Mouse (Mus musculus): ENCODE data around the gene Gpc6. TPM values are rescaled to one million over a fixed set of nuclear protein-coding genes. Genes with fewer than 3 reads are reported as not detected.

Gene Gpc6
- total RNA-seq, 2 experiments from 2014 or later: 15.6 to 18.9 TPM

DNA sequence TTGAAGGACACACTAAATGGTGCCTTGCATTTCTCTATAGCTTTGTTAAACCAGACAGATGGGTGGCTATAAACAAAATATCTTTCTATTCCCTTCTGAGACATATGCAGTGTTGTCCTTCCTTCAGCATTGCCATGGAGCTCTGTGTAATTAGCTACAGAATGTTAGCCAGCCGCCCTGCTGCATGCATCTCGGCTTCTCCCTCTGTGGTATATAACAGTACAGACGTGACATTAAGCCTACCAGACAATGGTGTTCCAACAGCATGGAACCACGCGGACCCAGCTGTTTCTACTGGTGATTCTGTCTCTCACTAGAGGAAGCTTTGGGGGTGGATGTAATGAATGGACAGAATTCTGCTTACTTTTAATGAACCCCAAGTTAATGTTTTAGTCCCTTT lies 115.9 kb downstream of the Gpc6 start:
- intact Hi-C loops (cut with DNase I): no loop called here
- peak; percentile 6 to 49 for DNase-seq (ENCODE audit: low spot score in 2 of 2)

DNA sequence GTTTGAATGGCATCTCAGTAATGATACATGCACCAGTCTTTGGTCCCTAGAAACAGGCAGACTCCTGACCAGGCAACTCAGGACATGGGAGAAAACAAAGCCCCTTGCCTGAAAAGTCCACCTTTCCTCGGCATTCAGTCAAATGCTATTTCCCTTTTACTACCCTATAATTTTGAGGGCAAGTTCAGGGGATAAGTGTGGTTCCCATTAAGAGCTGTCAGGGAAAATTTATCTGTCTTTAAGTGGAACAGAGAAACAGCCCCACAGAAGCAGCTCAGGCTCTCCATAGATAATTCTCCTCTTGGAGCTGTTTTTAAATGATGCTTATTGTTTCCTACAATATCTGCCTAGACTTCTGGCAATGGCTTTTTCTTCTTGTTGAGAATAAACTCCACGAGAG lies 123.8 kb downstream of the Gpc6 start:
- intact Hi-C loops (cut with DNase I): no loop called here
- no peak for DNase-seq (ENCODE audit: low spot score in 2 of 2)

DNA sequence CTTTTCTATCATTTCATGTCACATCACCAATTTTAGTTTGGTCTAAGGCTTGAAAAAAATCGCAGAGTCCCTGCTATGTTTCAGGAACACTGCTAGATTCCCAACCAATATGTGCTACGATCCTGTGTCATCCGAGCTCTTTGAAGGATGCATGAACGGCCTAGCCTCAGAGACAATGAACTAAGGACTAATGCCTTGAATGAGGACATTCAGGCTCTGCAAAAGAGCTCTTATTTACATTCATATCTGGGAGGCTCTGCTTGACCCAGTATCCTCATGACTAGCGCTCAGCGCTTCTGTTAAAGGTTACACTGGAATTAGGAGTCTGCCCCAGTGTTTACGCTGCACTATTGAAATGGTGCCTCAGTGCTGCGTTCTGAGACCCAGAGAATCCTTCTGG lies 125.8 kb downstream of the Gpc6 start:
- DNase-seq (ENCODE audit: low spot score in 2 of 2): no peak
- intact Hi-C loops (cut with DNase I): no loop called here

DNA sequence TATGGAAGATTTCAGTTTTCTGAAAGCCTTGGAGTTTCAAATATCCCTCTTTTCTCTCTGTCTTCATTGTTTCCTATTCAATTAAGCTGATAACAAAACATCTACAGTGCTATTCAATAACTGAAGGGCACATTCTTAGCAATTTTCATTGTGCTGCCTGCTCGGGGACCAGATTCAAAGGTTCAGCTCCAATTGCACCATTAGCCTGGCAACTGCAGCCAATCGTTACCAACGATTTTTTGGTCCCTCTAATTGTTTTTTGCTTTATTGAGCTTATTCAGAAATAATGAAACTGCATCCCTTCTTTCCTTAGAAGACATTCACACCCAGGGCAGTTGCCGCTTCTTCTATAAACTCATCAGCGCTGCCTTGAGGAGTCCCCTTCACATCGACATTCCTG lies 128.2 kb downstream of the Gpc6 start:
- intact Hi-C loops (cut with DNase I): no loop called here
- no peak for DNase-seq (ENCODE audit: low spot score in 2 of 2)

DNA sequence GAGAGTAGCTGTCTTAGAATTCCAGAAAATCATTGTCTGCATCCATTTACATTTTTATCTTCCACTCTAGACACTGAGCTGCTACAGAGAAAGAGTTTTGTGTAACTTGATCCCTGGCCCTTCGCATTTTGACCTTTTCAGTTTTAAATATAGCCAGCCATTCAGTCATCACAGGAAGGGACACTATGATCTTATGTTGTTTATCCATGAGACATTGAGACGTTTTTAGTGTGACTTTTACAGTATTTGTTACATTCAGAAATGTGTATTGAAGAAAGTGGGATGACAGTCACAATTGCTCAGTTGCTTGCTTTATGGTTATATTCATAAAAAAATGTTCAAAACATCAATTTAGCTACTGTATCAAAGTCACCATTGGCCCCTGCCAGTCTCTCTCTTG lies 130.0 kb downstream of the Gpc6 start:
- intact Hi-C loops (cut with DNase I): no loop called here
- no peak for DNase-seq (ENCODE audit: low spot score in 2 of 2)

DNA sequence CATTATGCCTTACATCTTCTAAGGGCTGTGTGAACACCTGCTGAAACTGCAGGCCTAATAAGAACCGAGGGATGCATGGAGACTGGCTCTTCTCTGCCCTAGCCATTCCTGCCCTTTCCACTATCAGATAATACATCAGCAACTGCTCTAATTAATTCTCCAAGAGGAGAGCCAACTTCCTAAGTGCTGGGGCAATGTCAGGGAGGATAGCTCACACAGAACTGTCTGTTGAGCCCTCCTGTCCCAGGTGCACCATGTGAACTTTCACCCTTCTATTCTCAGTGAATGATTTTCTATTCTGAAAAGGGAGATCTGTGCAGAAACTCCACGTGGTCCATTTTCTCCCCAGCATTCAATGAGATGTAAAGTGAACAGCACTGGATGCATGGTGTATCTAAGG lies 136.0 kb downstream of the Gpc6 start:
- DNase-seq (ENCODE audit: low spot score in 2 of 2): no peak
- intact Hi-C loops (cut with DNase I): no loop called here

DNA sequence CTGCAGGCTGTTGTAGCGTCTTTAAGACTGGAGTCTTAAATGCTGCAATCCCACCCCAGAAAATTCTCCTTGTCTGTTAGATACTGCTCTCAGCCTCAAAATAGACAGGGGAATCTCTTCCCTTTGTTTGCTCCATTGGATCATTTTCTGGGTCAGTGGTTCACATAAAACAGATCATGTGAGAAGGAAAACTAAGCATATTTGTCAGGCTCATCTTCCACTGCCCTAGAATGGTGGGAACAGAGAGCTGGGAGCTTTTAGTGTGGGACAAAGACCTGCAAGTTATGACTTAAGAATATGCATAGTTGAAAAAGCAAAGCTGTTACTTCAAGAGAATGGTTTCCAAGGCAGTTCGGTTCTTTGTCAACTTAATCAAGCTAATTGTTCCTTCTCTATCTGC lies 136.4 kb downstream of the Gpc6 start:
- intact Hi-C loops (cut with DNase I): no loop called here

DNA sequence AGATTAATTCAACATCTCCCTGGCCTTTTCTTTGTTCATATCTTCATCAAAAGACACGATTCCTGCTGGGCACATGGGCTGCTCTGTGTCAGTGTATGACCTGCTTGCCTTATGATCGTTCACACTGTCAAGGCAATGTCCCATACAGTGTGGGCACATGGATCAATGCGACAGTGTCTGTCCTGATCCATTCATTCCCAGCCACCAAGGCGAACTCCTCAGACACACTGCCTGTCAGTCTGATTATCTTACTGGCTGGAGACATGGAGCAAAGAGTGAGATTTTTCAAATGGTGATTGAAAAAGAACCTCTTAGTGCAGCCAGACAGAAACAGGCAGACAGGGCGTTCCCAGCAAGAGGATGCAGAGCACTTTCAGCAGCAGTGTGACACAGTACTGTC lies 143.1 kb downstream of the Gpc6 start:
- intact Hi-C loops (cut with DNase I): no loop called here
- DNase-seq (ENCODE audit: low spot score in 2 of 2): no peak

More for the DNA sequence above, 136.4 kb downstream of the Gpc6 start:
- DNase-seq (ENCODE audit: low spot score in 2 of 2): no peak

DNA sequence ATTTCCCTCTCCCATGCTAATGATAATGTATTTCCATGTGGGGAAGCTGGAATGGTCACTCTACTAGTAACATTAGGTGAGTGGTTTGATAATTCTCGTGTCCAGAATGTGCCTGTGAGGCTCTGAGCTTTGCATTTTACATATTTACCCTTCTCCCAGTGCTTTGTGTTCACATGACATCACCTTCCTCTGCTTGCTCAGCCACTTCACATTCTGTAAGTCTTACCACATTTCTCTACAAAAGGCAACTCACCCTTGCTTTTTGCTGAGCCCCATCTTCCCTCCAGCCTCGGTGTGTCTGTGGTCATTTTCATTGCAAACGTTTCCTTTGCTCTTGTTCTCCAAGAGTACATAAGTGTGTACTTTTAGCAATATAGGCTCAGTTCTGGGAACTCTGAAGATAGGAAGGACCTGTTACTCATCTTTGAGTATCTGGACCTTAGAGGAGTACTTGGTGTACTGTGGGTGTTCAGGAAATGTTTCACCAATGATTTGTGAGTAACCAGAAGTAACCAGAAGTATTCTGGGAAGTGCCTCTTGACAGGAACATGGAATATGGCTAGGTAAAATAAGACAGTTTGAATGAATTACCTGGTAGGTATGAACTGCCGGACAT lies 145.5 kb downstream of the Gpc6 start:
- intact Hi-C loops (cut with DNase I): no loop called here
- no peak for DNase-seq (ENCODE audit: low spot score in 2 of 2)

DNA sequence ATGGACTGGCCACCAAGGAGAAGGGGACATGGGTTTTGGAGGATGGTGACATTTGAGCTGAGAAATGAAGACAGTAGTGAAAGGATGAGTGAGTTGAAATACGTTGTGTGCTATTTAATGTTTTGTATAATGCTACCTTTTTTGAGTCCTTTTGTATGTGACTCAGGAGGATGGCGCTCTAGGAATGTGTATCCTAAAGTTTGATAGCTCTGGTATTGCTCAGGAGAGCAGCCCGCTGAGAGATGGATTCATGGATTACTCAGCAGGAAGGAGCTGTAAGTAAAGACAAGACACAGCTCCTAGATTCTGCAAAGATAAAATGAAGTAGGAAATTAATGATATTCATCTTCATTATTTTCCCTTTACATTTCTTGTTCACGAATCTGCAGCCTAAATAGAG lies 168.5 kb downstream of the Gpc6 start:
- intact Hi-C loops (cut with DNase I): no loop called here
- DNase-seq (ENCODE audit: low spot score in 2 of 2): no peak

DNA sequence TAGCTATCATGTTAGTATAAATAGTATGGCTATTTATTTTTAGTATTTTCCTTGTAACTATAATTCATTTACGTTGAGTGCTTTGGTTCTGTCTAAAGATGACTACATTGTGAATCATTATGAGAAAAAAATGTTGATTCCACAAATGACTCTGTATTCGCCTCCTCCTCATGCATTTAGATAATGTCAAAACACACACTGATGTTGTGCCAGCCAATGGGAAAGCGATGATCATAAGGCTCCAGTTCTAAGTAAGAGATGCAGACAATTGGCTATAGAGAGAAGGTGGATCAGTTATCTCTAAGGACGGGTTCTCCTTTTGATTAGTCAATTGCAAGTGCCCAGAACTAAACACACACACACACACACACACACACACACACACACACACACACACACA lies 181.8 kb downstream of the Gpc6 start:
- DNase-seq (ENCODE audit: low spot score in 2 of 2): peak; percentile 9 to 64
- intact Hi-C loops (cut with DNase I): loop anchor here (10.0 kb wide), 1 partner anchor 828 kb away; no protein-coding TSS in a partner anchor

DNA sequence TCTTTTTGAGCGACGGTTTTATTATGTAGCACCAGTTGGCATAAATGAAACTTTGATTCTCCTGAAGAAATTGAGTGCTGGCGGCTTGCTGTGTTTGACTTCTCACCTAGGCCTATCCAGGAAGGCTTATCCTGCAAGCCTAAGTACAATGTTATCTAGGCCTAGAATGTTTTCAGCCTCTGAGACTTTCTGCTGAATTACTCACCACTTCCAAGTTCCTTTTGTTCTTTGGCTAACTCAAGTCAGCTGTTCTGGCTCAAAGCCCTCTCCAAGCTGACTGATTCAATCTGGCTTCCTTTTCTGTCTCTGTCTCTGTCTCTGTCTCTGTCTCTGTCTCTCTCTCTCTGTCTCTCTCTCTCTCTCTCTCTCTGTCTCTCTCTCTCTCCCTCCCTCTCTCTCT lies 188.0 kb downstream of the Gpc6 start:
- DNase-seq (ENCODE audit: low spot score in 2 of 2): no peak
- intact Hi-C loops (cut with DNase I): no loop called here

DNA sequence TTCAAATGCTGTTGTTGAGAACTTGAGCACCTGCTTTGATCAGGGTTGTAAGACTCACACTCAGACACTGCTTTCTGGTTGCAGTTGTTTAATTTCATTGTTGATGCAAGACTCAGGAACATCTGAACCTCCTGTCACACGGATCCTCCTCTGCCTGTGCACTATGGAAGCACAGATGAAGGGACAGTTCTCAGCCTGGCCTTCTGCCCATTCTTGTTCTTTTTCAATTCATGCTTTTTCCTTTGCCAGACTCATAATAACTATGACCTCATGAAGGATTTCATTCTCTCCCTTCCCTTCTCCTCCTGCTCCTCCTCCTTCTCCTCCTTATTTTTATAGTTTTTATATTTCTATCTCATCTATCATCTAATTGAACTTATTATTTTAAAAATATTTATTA lies 196.9 kb downstream of the Gpc6 start:
- intact Hi-C loops (cut with DNase I): no loop called here
- DNase-seq (ENCODE audit: low spot score in 2 of 2): no peak

DNA sequence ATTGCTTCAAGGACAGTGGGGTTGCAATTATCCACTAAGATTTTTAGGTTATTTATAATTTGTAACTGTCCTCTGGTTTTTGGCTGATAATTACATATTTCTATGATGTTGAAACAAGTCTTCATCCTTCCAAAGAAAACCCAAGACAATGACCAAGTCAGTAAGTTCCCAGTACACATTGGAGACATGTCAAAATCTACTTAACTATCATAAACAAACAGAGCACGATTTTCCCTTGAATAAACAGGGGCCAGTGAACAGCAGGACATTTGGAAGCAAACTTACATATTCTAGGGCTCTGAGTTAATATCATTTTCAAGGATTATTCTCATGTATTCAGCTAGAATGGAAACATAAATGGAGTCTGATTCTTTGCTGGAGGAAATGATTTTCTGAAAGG lies 205.2 kb downstream of the Gpc6 start:
- intact Hi-C loops (cut with DNase I): no loop called here

DNA sequence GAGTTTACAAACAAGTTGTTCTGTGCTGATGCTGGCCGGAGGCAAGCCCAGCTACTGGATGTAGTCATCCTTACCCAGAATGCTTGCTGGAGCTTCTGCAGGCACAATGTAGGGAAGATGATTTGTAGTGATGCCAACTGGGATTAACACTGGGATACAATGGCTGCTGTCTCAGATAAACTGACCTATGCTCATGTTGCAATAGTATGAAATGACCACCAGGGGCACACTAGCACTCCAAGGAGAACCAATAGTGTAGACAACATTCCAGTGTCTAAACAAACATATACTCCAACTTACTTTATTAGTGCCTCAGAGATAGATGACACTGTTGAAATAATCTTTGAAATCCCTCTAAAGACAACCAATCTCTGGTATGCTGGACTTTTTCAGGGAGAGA lies 206.2 kb downstream of the Gpc6 start:
- DNase-seq (ENCODE audit: low spot score in 2 of 2): no peak
- intact Hi-C loops (cut with DNase I): no loop called here

More for the DNA sequence above, 205.2 kb downstream of the Gpc6 start:
- DNase-seq (ENCODE audit: low spot score in 2 of 2): no peak

DNA sequence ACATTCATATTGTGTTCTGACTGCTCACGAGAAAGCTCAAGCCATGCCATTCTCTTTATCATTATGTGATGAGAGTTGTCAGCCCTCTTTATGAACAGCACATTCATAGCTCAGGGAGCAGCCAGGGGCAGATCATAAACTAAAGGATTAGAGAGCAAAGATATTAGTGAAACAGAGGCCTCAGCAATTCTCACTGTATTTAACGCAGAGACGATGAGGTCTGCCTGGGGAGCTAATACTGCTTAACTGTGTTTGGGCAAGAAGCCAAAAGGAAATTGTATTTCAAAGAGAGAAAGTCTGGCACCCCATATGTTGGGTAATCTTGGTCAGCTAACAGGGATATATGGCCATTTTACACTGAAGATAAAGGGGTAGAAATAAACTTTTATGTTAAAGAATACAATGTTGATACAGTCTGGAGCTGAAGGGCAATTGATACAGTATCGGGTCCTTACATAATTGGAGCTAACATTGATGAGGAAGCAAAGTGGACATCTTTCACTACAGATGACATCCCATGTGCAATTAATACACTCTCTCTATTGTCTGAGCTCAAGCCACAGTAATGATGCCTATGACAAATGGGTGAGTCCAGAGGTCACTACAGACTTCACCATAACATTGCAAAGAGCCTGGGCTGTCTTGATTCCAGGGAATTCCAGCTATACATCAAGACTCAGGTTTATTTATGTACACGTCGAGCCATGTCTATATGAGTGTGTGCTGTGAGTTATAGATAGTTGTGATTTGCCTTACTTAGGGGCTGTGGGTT lies 216.1 kb downstream of the Gpc6 start:
- no peak for DNase-seq (ENCODE audit: low spot score in 2 of 2)
- intact Hi-C loops (cut with DNase I): no loop called here

DNA sequence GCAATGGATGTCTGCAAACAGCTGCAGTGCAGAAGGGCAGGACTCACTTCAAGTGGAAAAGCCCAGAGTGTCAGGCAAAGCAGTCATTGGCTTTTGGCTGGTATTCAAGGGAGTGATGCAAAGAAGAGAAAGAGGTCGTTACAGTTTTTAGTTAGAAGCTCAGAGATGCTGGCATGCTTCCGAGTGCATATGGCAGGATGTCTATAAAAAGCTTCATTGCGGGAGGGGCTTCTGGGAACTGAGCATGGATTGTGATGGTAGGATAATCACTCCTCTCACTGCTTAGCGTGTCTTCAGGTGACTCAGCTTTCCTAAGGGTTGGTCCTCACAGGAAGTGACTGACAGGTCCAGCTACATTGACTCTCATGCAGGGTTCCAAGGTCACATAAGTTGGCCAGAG lies 221.0 kb downstream of the Gpc6 start:
- intact Hi-C loops (cut with DNase I): no loop called here
- DNase-seq (ENCODE audit: low spot score in 2 of 2): peak; percentile 16 to 61

DNA sequence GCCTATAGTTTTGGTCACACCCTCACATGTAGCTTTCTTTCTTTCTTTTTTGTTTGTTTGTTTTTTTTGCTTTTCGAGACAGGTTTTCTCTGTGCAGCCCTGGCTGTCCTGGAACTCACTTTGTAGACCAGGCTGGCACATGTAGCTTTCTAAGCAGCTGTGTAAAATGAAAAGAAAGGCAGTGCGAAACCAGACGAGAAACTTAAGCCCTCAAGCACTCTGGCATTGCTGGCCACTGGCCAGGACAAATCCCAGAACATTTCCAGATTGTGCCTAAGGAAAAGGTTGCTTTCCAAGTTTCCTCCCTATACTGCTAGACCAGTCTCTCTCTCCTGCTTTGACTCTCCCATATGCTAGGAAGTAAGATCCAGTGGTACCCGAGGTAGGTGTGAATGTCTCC lies 221.6 kb downstream of the Gpc6 start:
- DNase-seq (ENCODE audit: low spot score in 2 of 2): no peak
- intact Hi-C loops (cut with DNase I): no loop called here

DNA sequence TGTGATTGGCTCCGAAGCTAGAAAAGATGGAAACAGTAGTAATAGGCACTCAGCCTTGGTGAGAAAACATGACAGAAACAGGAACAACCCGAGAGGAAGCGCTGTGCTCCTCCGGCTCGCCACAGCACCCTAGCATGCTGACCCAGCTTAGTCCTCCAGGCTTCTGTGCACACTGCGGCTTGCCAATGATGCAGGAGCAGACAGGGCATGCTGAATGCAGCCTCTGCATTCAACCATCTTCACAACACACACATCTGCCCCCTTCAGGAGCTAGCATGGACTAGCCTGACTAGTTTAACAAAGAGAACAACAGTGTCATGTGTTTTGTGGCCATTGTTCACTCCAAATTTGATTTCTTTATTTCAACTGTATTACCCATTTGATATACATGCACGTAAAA lies 226.5 kb downstream of the Gpc6 start:
- intact Hi-C loops (cut with DNase I): no loop called here
- DNase-seq (ENCODE audit: low spot score in 2 of 2): no peak

DNA sequence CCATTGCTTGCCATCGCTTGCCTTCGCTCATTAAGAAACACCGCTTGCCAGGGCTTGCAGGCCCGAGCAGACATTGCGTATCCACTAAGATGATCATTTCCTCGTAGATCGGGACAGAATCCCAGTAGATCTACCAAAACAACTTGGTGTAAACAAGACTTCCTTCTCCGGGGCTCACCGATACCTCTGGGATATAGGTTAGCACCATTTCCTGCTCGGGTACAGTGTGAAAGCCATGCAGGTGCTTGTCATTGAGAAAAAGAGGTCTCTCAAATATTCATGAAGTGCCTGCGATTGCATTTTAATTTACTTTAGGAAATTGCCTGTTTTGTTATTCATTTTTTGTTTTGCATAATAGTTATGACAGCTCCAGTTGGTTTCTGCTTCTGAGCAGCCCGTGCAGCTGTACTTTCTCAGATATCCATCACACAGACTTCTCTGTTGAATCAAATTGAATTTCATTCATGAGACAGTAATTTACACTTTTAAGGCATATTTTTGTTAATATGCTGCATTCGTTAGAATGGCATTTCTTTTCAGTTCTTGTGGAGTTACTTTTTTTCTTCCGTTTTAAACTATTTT lies 230.9 kb downstream of the Gpc6 start:
- intact Hi-C loops (cut with DNase I): no loop called here
- DNase-seq (ENCODE audit: low spot score in 2 of 2): no peak

DNA sequence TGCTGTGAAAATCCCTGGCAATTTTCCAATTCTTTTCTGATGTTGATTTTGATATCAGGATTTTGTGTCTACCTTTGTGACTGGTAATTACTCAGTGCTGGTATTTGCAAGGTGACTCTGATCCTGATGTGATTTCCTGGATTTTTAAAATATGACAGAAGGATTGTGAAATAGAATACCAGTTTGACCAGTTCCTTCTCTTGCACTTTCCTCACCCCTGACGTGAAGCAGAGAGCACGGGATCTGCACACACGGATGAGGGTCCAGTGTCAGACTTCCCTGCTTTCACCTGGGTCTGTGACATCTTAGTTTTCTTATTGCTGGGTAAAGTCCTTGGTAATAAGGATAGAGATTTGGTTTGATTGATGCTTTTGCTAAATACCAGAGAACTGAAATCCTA lies 232.3 kb downstream of the Gpc6 start:
- intact Hi-C loops (cut with DNase I): no loop called here
- no peak for DNase-seq (ENCODE audit: low spot score in 2 of 2)
